Mouse (Mus musculus) Patski (cell line): ENCODE measurements at regions not wholly inside any gene's neighbourhood (a gene's known extent, or its start where the extent isn't known, plus 50 kb on each side); places are given as distances from the start of the nearest gene placed in this dataset.

Source experiments
- ATAC-seq: fragments of 100-300 bp; one replicate; pipeline ENCODE4 v1.8.0; 2021
- CTCF ChIA-PET: fragments of 350-600 bp; sonication (Branson Sonifier 250); formaldehyde crosslinking; loops from one replicate; lab custom pipeline; 2022; ENCODE audit warnings: inconsistent platforms; lab: Charles Lee
- POLR2A ChIA-PET: fragments of 350-600 bp; sonication (Branson Sonifier 250); formaldehyde crosslinking; loops from one replicate; lab custom pipeline; 2022; ENCODE audit warnings: antibody characterized with exemption, inconsistent platforms; lab: Charles Lee
- DNase-seq: peaks from one replicate; pipeline ENCODE4 v3.0.0-alpha.2; 2011; ENCODE audit warnings: low read depth, low spot score
- H3K27me3 ChIP-seq: fragments of 371-371 bp; one replicate; pipeline ENCODE4 v1.5.1; 2021
- CTCF ChIP-seq: fragments of 100-300 bp; IDR thresholded peaks from one replicate; pipeline ENCODE4 v1.5.1; 2021
- in situ Hi-C: fragments of 300-500 bp; cut with MboI; formaldehyde crosslinking; loops from 3 replicates; pipeline ENCODE4 v1.11.1; 2018; ENCODE audit warnings: low pct_unique_long_range_greater_than_20kb, mixed read lengths

GRCm38 (mm10) chr11:57399366-57399765, 119.1 kb downstream of the Fam114a2 start:
- in situ Hi-C loops = no loop called here
- ChIA-PET POLR2A (no interaction called here), CTCF (no interaction called here)
- DNase-seq (no peak), ATAC-seq (no peak)
- TF ChIP-seq CTCF = no peak
- peaks cover 4% of the 10 kb centered on the region for H3K27me3 ChIP-seq

DNA sequence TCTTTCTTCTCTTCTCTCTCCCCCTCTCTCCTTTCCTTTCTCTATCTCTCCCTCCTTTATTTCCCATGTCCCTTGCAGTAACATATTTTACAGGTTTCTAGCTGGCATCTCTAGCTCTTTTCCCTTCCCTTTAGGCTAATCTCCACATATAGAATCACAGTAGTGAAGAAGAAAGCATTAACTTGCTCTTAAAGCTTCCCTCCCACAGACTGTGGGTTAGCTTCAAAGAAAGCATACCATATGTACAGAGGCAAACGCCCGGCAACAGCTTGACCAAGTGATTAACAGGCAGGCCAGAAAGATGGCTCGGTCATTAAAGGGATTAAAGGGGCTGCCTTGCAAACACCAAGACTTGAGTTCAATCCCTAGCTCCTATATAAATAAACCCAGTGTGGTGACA, 122.0 kb downstream of the Fam114a2 start:
- TF ChIP-seq CTCF = no peak
- peaks cover under 1% of the 10 kb centered on the region for H3K27me3 ChIP-seq
- CTCF ChIA-PET = no interaction called here
- POLR2A ChIA-PET = no interaction called here
- in situ Hi-C loops = no loop called here
- ATAC-seq = no peak
- DNase-seq = no peak

DNA sequence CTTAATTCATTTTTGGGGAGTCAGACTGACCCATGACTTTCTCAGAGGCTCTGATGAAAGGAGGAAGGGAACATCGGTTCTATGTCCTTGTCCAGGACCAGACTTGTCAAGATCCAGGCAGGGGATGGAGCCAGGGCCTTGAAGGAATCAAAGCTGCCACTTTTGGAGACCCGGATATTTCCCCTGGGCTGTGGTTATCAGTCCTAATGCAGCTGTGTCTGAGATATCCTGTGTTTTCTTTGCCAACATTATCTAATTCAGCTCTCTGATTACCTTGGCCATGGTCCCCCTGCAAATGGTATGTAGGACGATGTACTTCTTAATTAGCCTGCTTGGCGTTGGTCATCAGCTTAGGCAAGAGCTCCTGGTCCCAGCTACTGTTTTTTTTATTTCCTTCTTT, 127.6 kb downstream of the Fam114a2 start:
- H3K27me3 ChIP-seq = peaks cover 5% of the 10 kb centered on the region
- CTCF ChIA-PET = interaction anchor here (1.5 kb wide), 1 partner anchor 11 kb away, joined by 5 read pairs; no protein-coding TSS in a partner anchor
- in situ Hi-C loops = no loop called here
- ATAC-seq (no peak), DNase-seq (no peak)
- POLR2A ChIA-PET = no interaction called here
- TF ChIP-seq CTCF = no peak
